Mouse (Mus musculus) forebrain, postnatal 0 days (tissue): ENCODE measurements around the gene Spo11. TPM values are rescaled to one million over a fixed set of nuclear protein-coding genes. Genes with fewer than 3 reads are reported as not detected.
A peak's percentile ranks its signal among the peaks of the same experiment; 100 is the strongest.

ENCODE experiments used
- ATAC-seq: fragments of 200-750 bp; cut with Nextera tagmentation; 2 replicates; pipeline ENCODE4 v1.8.0; 2017; ENCODE audit warnings: mild to moderate bottlenecking, moderate library complexity
- DNase-seq: peaks from one replicate; pipeline ENCODE4 v3.0.0-alpha.2; 2015
- H3K27ac ChIP-seq: fragments of 300-500 bp; sonication (generic); 2 replicates; pipeline ENCODE4 v1.5.1; 2014; ENCODE audit warnings: low read depth, mild to moderate bottlenecking, antibody characterized with exemption, low read length, moderate library complexity, mixed read lengths
- H3K27me3 ChIP-seq: fragments of 300-500 bp; sonication (generic); 2 replicates; pipeline ENCODE4 v1.6.1; 2014; ENCODE audit warnings: mild to moderate bottlenecking, low read length, mixed read lengths; ENCODE audit not compliant: insufficient read depth
- H3K36me3 ChIP-seq: fragments of 300-500 bp; sonication (generic); 2 replicates; pipeline ENCODE4 v1.6.1; 2014; ENCODE audit warnings: mild to moderate bottlenecking, moderate library complexity; ENCODE audit not compliant: insufficient read depth
- H3K4me1 ChIP-seq: fragments of 300-500 bp; sonication (generic); 2 replicates; pipeline ENCODE4 v1.6.1; 2014; ENCODE audit warnings: antibody characterized with exemption; ENCODE audit not compliant: insufficient read depth
- H3K4me2 ChIP-seq: fragments of 300-500 bp; sonication (generic); 2 replicates; pipeline ENCODE4 v1.6.1; 2014; ENCODE audit warnings: low read depth, mild to moderate bottlenecking, moderate library complexity
- H3K4me3 ChIP-seq: fragments of 300-500 bp; sonication (generic); 2 replicates; pipeline ENCODE4 v1.5.1; 2014; ENCODE audit warnings: low read depth, low read length, mixed read lengths
- H3K9ac ChIP-seq: fragments of 300-500 bp; sonication (generic); 2 replicates; pipeline ENCODE4 v1.6.1; 2014; ENCODE audit warnings: mild to moderate bottlenecking
- H3K9me3 ChIP-seq: fragments of 300-500 bp; sonication (generic); 2 replicates; pipeline ENCODE4 v1.6.1; 2016; ENCODE audit warnings: low read length
- CTCF ChIP-seq: sonication (generic); IDR thresholded peaks from 2 replicates; pipeline ENCODE4 v1.5.1; 2016; ENCODE audit warnings: antibody characterized with exemption, control low read depth, low read depth
- WGBS: fragments of 180-500 bp; shearing (Covaris S2); extraction: QIAGEN DNeasy Blood & Tissue Kit; methylation state at CpG from one replicate; pipeline ENCODE4 v1.1.7; 2014; 5-methylcytosine and 5-hydroxymethylcytosine counted together
- polyA plus RNA-seq: library from polyadenylated mRNA; unstranded; fragments of >200 nt; fragmentation: Nextera tagmentation; extraction: Ambion mirVana; gene quantifications from 2 replicates; pipeline ENCODE4 v1.2.1, GENCODE M21; 2015
- total RNA-seq: library from RNA; depleted of rRNA; stranded (reverse); fragments of >200 nt; gene quantifications from 2 replicates; pipeline ENCODE4 v1.2.3, GENCODE M21; 2014

Gene Spo11
- total and polyA plus RNA-seq, 2 experiments from 2014 or later, result 1.1 to 1.3 TPM

- no peaks in the 10 kb centered on the region for H3K36me3 ChIP-seq
- ATAC-seq, result no peak
- H3K4me3 ChIP-seq, result no peak overlapping the region
- no peaks in the 10 kb centered on the region for H3K9me3 ChIP-seq
- peaks cover 24% of the 10 kb centered on the region for H3K4me1 ChIP-seq
- no peak for DNase-seq
- peaks cover 49% of the 10 kb centered on the region for H3K27me3 ChIP-seq
- peak overlapping the region; percentile 8; the same call in 1 of the 2 replicates for H3K4me2 ChIP-seq
- H3K27ac ChIP-seq, result no peak overlapping the region
- 46% methylated on average over 12 of the region's 12 CpGs for WGBS
- no peak for TF ChIP-seq CTCF
- no peak overlapping the region for H3K9ac ChIP-seq
Measured at GRCm38 (mm10) chr2:172935776-172936562, 41.5 kb upstream of the Spo11 start.

GRCm38 (mm10) chr2:172936844-172937243 is 40.7 kb upstream of the Spo11 start:
- Histone ChIP-seq H3K36me3 (no peaks in the 10 kb centered on the region), H3K9me3 (no peaks in the 10 kb centered on the region), H3K9ac (no peak overlapping the region), H3K27me3 (peaks cover 56% of the 10 kb centered on the region), H3K4me3 (no peak overlapping the region), H3K4me2 (no peak overlapping the region), H3K27ac (no peak overlapping the region), H3K4me1 (peaks cover 24% of the 10 kb centered on the region)
- DNase-seq (no peak), ATAC-seq (no peak)
- 53% methylated on average over 5 of the region's 5 CpGs for WGBS
- no peak for TF ChIP-seq CTCF

GRCm38 (mm10) chr2:172937326-172938190 is 39.9 kb upstream of the Spo11 start:
- H3K4me3 ChIP-seq, result no peak overlapping the region
- no peaks in the 10 kb centered on the region for H3K9me3 ChIP-seq
- H3K9ac ChIP-seq, result no peak overlapping the region
- ATAC-seq (no peak), DNase-seq (no peak)
- WGBS, result 21% methylated on average over 12 of the region's 12 CpGs
- H3K27ac ChIP-seq, result no peak overlapping the region
- H3K4me2 ChIP-seq, result peak overlapping the region; percentile 6; the same call in 1 of the 2 replicates
- peaks cover 24% of the 10 kb centered on the region for H3K4me1 ChIP-seq
- no peaks in the 10 kb centered on the region for H3K36me3 ChIP-seq
- peaks cover 61% of the 10 kb centered on the region for H3K27me3 ChIP-seq
- TF ChIP-seq CTCF, result no peak

GRCm38 (mm10) chr2:172938761-172939638 is 38.5 kb upstream of the Spo11 start:
- Histone ChIP-seq H3K27me3 (peaks cover 61% of the 10 kb centered on the region), H3K4me2 (peak overlapping the region; percentile 95), H3K4me3 (peak overlapping the region; percentile 42), H3K9me3 (no peaks in the 10 kb centered on the region), H3K27ac (no peak overlapping the region), H3K36me3 (no peaks in the 10 kb centered on the region), H3K9ac (peak overlapping the region; percentile 51; the same call in 1 of the 2 replicates), H3K4me1 (peaks cover 19% of the 10 kb centered on the region)
- WGBS, result under 1% methylated on average over 57 of the region's 57 CpGs
- peak; percentile 44; the same call in 1 of the 2 replicates for TF ChIP-seq CTCF
- no peak for ATAC-seq
- DNase-seq, result no peak

GRCm38 (mm10) chr2:172939639-172940002 is 37.9 kb upstream of the Spo11 start:
- ATAC-seq (peak; percentile 9; the same call in 1 of the 2 replicates), DNase-seq (no peak)
- Histone ChIP-seq H3K27ac (0 out of 2 replicates have a peak overlapping the region, but pooled peaks have one; percentile 21), H3K9ac (peak overlapping the region; percentile 51), H3K36me3 (no peaks in the 10 kb centered on the region), H3K9me3 (no peaks in the 10 kb centered on the region), H3K4me2 (peak overlapping the region; percentile 95), H3K27me3 (peaks cover 61% of the 10 kb centered on the region), H3K4me1 (peaks cover 13% of the 10 kb centered on the region; the same call in 1 of the 2 replicates), H3K4me3 (peak overlapping the region; percentile 42)
- 3% methylated on average over 26 of the region's 26 CpGs for WGBS
- no peak for TF ChIP-seq CTCF
